Mouse (Mus musculus): ENCODE results near the gene Eda. TPM values are rescaled to one million over a fixed set of nuclear protein-coding genes. Genes with fewer than 3 reads are reported as not detected.
A peak's percentile ranks its signal among the peaks of the same experiment; 100 is the strongest.
"Not testable (repeated sequence)": the region's sequence is repeated elsewhere in the genome, so short reads cannot be mapped to it uniquely, and the experiment has no call there.

The Eda gene
- total RNA-seq, 1 experiment from 2014 or later: not detected

GRCm38 (mm10) chrX:100395026-100395425 is 419.6 kb downstream of the Eda start:
- no peak for ATAC-seq (ENCODE audit: extremely low read depth, insufficient number of reproducible peaks, low FRiP score, poor library complexity, severe bottlenecking)

- no peak for ATAC-seq (ENCODE audit: extremely low read depth, insufficient number of reproducible peaks, low FRiP score, poor library complexity, severe bottlenecking)
Observed at GRCm38 (mm10) chrX:100400900-100401299, 425.5 kb downstream of the Eda start.

DNA sequence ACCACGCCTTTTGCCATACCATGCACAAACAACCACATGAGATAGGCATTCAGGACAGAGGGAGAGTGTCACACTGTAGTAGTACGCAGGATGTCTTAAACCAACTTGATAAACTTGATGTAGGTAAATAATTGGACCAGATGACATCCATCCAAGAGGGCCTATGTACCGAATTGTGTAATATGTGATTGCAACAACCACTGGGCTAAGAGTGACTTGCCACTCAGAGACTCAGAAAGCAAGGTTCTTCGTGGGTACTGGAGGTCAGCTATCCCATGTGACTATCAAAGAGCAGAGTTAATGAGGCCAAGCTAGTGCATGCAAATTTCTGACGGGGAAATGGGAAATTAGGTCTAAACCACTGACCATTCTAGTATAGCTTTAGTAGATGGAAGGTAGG is 426.3 kb downstream of the Eda start:
- no peak for ATAC-seq (ENCODE audit: extremely low read depth, insufficient number of reproducible peaks, low FRiP score, poor library complexity, severe bottlenecking)

DNA sequence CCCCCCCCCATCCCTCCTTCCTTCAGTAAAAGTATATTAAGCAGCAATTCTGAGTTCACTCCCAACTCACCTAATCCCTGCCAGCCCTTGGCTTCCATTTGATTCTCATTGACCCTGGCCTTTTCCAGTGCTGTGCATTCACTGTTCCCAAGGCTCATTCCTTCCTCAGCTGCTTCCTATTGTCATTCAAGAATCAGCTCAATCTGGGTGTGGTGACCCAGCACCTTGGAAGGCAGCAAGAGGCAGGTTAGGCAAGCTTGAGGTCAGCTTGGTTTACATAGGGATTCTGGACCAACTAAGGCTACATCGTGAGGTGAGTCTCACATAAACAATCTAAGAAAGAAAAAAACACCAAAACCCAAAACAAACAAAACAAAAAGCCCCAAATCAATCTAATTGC is 433.8 kb downstream of the Eda start:
- no peak for ATAC-seq (ENCODE audit: extremely low read depth, insufficient number of reproducible peaks, low FRiP score, poor library complexity, severe bottlenecking)

- ATAC-seq (ENCODE audit: extremely low read depth, insufficient number of reproducible peaks, low FRiP score, poor library complexity, severe bottlenecking): no peak
Observed at GRCm38 (mm10) chrX:100428693-100429092, 453.3 kb downstream of the Eda start, which contains the start of gene Otud6a. Otud6a (plus strand) TSS chrX:100429013.

GRCm38 (mm10) chrX:100432311-100432710 is 456.9 kb downstream of the Eda start:
- no peak for ATAC-seq (ENCODE audit: extremely low read depth, insufficient number of reproducible peaks, low FRiP score, poor library complexity, severe bottlenecking)

DNA sequence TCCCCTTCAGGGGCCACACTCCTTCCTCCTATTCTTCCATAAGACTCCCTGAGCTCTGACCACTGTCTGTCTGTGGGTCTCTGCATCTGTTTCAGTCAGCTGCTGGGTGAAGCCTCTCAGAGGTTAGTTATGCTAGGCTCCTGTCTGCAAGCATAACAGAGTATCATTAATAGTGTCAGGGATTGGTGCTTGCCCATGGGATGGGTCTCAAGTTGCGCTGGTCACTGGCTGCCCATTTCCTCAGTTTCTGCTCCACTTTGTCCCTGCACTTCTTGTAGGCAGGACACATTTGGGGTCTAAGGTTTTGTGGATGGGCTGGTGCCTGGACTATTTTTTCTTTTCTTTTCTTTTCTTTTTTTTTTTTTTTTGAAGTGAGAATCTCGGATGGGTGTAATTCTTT is 467.2 kb downstream of the Eda start, which contains the start of gene Awat2:
TSS of gene Awat2 (minus strand) at position 101 of the 400 bp plus-strand sequence.
- ATAC-seq (ENCODE audit: extremely low read depth, insufficient number of reproducible peaks, low FRiP score, poor library complexity, severe bottlenecking): not testable (repeated sequence)

DNA sequence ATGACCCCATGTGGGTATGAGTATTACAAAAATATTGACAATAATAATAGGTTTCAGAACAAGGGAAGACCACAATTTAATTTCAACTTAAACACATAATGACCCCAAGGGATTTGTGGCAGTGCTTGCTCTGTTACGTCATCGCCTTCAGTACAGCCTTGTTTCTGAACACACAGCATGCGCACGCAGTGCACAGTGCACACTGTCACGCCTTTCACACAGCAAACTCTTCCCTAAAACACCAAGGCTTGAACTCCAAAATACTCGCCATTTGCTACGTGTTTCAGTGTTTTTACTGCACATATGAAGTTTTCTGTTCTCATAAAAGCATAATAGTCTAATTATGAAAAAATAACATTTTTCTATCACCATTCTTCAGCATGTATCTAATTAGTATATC is 468.1 kb downstream of the Eda start:
- 0 out of 2 replicates have a peak, but pooled peaks have one; percentile 30 for ATAC-seq (ENCODE audit: extremely low read depth, insufficient number of reproducible peaks, low FRiP score, poor library complexity, severe bottlenecking)

Other genes with a start within 250 kb of the Eda start
- gene Tmem28, start 154.6 kb upstream of the Eda start, total RNA-seq (2017): not detected in 2 replicates